Mouse (Mus musculus) G1E (cell line): ENCODE results near the gene Hnrnpm. TPM values are rescaled to one million over a fixed set of nuclear protein-coding genes. Genes with fewer than 3 reads are reported as not detected.

Experiments
- ATAC-seq: 2 replicates; pipeline ENCODE4 v1.8.0; 2016; ENCODE audit warnings: mild to moderate bottlenecking; ENCODE audit not compliant: insufficient number of reproducible peaks, poor library complexity, low FRiP score, severe bottlenecking; ENCODE audit errors: extremely low read depth
- DNase-seq: peaks from one replicate; pipeline ENCODE4 v3.0.0; 2012; ENCODE audit warnings: low spot score
- H3K27me3 ChIP-seq: 2 replicates; pipeline ENCODE4 v1.6.1; 2012; ENCODE audit warnings: mild to moderate bottlenecking, low read length, inconsistent platforms; ENCODE audit not compliant: insufficient read depth
- H3K36me3 ChIP-seq: replicated peaks from 2 replicates; pipeline ENCODE3; 2012; ENCODE audit warnings: mild to moderate bottlenecking, inconsistent platforms
- H3K4me1 ChIP-seq: 2 replicates; pipeline ENCODE4 v1.6.1; 2012; ENCODE audit warnings: low read depth, low read length, inconsistent platforms, mixed read lengths; ENCODE audit not compliant: insufficient read depth
- H3K4me3 ChIP-seq: 2 replicates; pipeline ENCODE4 v1.5.1; 2012; ENCODE audit warnings: low read depth, mild to moderate bottlenecking, inconsistent platforms, low read length, moderate library complexity, mixed read lengths
- H3K9me3 ChIP-seq: replicated peaks from 2 replicates; pipeline ENCODE4 v1.6.1; 2012; ENCODE audit warnings: inconsistent platforms
- CTCF ChIP-seq: IDR thresholded peaks from 2 replicates; pipeline ENCODE4 v1.5.1; 2012; ENCODE audit warnings: low read depth, low read length, inconsistent platforms, mixed read lengths
- GATA1 ChIP-seq: IDR thresholded peaks from 2 replicates; pipeline ENCODE4 v1.6.1; 2012; ENCODE audit warnings: borderline replicate concordance, low read length, inconsistent platforms, mixed read lengths
- GATA2 ChIP-seq: IDR thresholded peaks from 2 replicates; pipeline ENCODE4 v1.6.1; 2012; ENCODE audit warnings: low read depth, low read length, inconsistent platforms, borderline replicate concordance
- POLR2AphosphoS5 ChIP-seq: IDR thresholded peaks from 2 replicates; pipeline ENCODE4 v1.6.1; 2012; ENCODE audit warnings: low read depth, low read length, inconsistent platforms; ENCODE audit not compliant: insufficient replicate concordance
- TAL1 ChIP-seq: conservative IDR thresholded peaks from 2 replicates; pipeline ENCODE4 v1.6.1; 2012; ENCODE audit warnings: low read depth, low read length, inconsistent platforms, mixed read lengths
- polyA plus RNA-seq: library from polyadenylated mRNA; stranded (reverse); fragments of >175 nt; gene quantifications from 2 replicates; pipeline ENCODE4 v1.2.3, GENCODE M21; 2012
- total RNA-seq, 2 experiments: library from RNA; stranded (forward) in 1 of 2; stranded (reverse) in 1 of 2; fragments of 200-1000 nt in 1 of 2; fragments of >200 nt in 1 of 2; fragmentation: Nextera tagmentation in 1 of 2; gene quantifications; 2 replicates each; pipeline ENCODE4 v1.2.3; 2014 to 2017

Hnrnpm gene
- total and polyA plus RNA-seq, 3 experiments = 329 to 1,322 (median 397) TPM

GRCm38 (mm10) chr17:33709834-33710233, 23.2 kb upstream of the Hnrnpm start:
- no peak for TF ChIP-seq CTCF
- TF ChIP-seq TAL1 = no peak
- TF ChIP-seq POLR2AphosphoS5 = no peak
- TF ChIP-seq GATA2 = no peak
- TF ChIP-seq GATA1 = no peak
- DNase-seq (no peak), ATAC-seq (no peak)
- Histone ChIP-seq H3K9me3 (peaks cover 7% of the 10 kb centered on the region), H3K36me3 (peaks cover 75% of the 10 kb centered on the region), H3K4me3 (peak overlapping the region; percentile 39; the same call in 1 of the 2 replicates), H3K4me1 (peaks cover 58% of the 10 kb centered on the region), H3K27me3 (no peaks in the 10 kb centered on the region)

GRCm38 (mm10) chr17:33703091-33703490, 16.4 kb upstream of the Hnrnpm start:
- TF ChIP-seq TAL1 = no peak
- TF ChIP-seq CTCF = no peak
- no peak for TF ChIP-seq POLR2AphosphoS5
- no peak for TF ChIP-seq GATA2
- TF ChIP-seq GATA1 = no peak
- peaks cover 2% of the 10 kb centered on the region; the same call in 1 of the 2 replicates for H3K4me1 ChIP-seq
- no peaks in the 10 kb centered on the region for H3K9me3 ChIP-seq
- no peak overlapping the region for H3K4me3 ChIP-seq
- ATAC-seq (no peak), DNase-seq (no peak)
- no peaks in the 10 kb centered on the region for H3K27me3 ChIP-seq
- H3K36me3 ChIP-seq = peaks cover 82% of the 10 kb centered on the region

GRCm38 (mm10) chr17:33702178-33702577, 15.5 kb upstream of the Hnrnpm start:
- no peak overlapping the region for H3K4me3 ChIP-seq
- no peaks in the 10 kb centered on the region for H3K9me3 ChIP-seq
- H3K36me3 ChIP-seq = peaks cover 83% of the 10 kb centered on the region
- DNase-seq (no peak), ATAC-seq (no peak)
- H3K27me3 ChIP-seq = no peaks in the 10 kb centered on the region
- no peaks in the 10 kb centered on the region for H3K4me1 ChIP-seq
- TF ChIP-seq CTCF = no peak
- no peak for TF ChIP-seq POLR2AphosphoS5

- H3K27me3 ChIP-seq = no peaks in the 10 kb centered on the region
- DNase-seq = no peak
- no peak for ATAC-seq
- H3K4me3 ChIP-seq = no peak overlapping the region
- TF ChIP-seq POLR2AphosphoS5 (no peak), TAL1 (no peak), CTCF (no peak), GATA2 (no peak), GATA1 (no peak)
- H3K4me1 ChIP-seq = peaks cover 3% of the 10 kb centered on the region; the same call in 1 of the 2 replicates
- H3K36me3 ChIP-seq = peaks cover 94% of the 10 kb centered on the region
- no peaks in the 10 kb centered on the region for H3K9me3 ChIP-seq
These were observed 8.8 kb upstream of the Hnrnpm start for GRCm38 (mm10) chr17:33695471-33695870.

GRCm38 (mm10) chr17:33685249-33685653, 1.4 kb downstream of the Hnrnpm start:
- peaks cover 44% of the 10 kb centered on the region for H3K36me3 ChIP-seq
- H3K4me3 ChIP-seq = peak overlapping the region; percentile 91
- H3K27me3 ChIP-seq = no peaks in the 10 kb centered on the region
- ATAC-seq (peak; percentile 82), DNase-seq (peak; percentile 92)
- peaks cover 34% of the 10 kb centered on the region for H3K4me1 ChIP-seq
- TF ChIP-seq GATA1 (no peak), CTCF (no peak), GATA2 (no peak), POLR2AphosphoS5 (no peak; the same call in 1 of the 2 replicates), TAL1 (no peak)
- no peaks in the 10 kb centered on the region for H3K9me3 ChIP-seq

- peaks cover 40% of the 10 kb centered on the region for H3K36me3 ChIP-seq
These were observed 1.9 kb downstream of the Hnrnpm start for GRCm38 (mm10) chr17:33684671-33685231.

GRCm38 (mm10) chr17:33681767-33682166, 4.9 kb downstream of the Hnrnpm start:
- TF ChIP-seq GATA1 = no peak
- no peak for TF ChIP-seq TAL1
- no peak for TF ChIP-seq POLR2AphosphoS5
- no peak for TF ChIP-seq CTCF
- TF ChIP-seq GATA2 = no peak
- Histone ChIP-seq H3K4me3 (peak overlapping the region; percentile 41; the same call in 1 of the 2 replicates), H3K9me3 (no peaks in the 10 kb centered on the region), H3K27me3 (no peaks in the 10 kb centered on the region), H3K36me3 (peaks cover 45% of the 10 kb centered on the region), H3K4me1 (peaks cover 57% of the 10 kb centered on the region)
- ATAC-seq = no peak
- DNase-seq = no peak

More at GRCm38 (mm10) chr17:33684671-33685231, 1.9 kb downstream of the Hnrnpm start:
- H3K9me3 ChIP-seq = no peaks in the 10 kb centered on the region
- TF ChIP-seq CTCF (no peak), GATA2 (no peak), GATA1 (no peak), TAL1 (no peak), POLR2AphosphoS5 (no peak)
- DNase-seq (peak; percentile 42), ATAC-seq (peak; percentile 17; the same call in 1 of the 2 replicates)
- peak overlapping the region; percentile 91 for H3K4me3 ChIP-seq
- no peaks in the 10 kb centered on the region for H3K27me3 ChIP-seq
- H3K4me1 ChIP-seq = peaks cover 37% of the 10 kb centered on the region
